Mouse (Mus musculus) thymus, adult 2 months (tissue): ENCODE measurements around the gene G0s2.

Experiments
- CTCF ChIP-seq: fragments of 200-500 bp; IDR thresholded peaks from 2 replicates; pipeline ENCODE4 v1.5.1; 2012; ENCODE audit warnings: mild to moderate bottlenecking, control low read depth, low read length, moderate library complexity, borderline replicate concordance; ENCODE audit not compliant: control insufficient read depth, poor library complexity, insufficient read depth; ENCODE audit errors: extremely low read depth
- POLR2A ChIP-seq: fragments of 200-500 bp; IDR thresholded peaks from 2 replicates; pipeline ENCODE4 v1.6.1; 2012; ENCODE audit warnings: mild to moderate bottlenecking, low read length, control low read depth, moderate library complexity; ENCODE audit not compliant: control insufficient read depth, poor library complexity, insufficient read depth; ENCODE audit errors: extremely low read depth

GRCm38 (mm10) chr1:193298141-193298765 is 25.2 kb upstream of the G0s2 start:
- TF ChIP-seq CTCF (no peak), POLR2A (no peak)
